Mouse (Mus musculus) NIH3T3 (cell line): ENCODE data around the gene Bid.
A peak's percentile ranks its signal among the peaks of the same experiment; 100 is the strongest.
"Not testable (repeated sequence)": the region's sequence is repeated elsewhere in the genome, so short reads cannot be mapped to it uniquely, and the experiment has no call there.

Experiments
- DNase-seq: peaks from one replicate; pipeline ENCODE4 v3.0.0-alpha.2; 2012; ENCODE audit warnings: low read depth

Bid gene

DNA sequence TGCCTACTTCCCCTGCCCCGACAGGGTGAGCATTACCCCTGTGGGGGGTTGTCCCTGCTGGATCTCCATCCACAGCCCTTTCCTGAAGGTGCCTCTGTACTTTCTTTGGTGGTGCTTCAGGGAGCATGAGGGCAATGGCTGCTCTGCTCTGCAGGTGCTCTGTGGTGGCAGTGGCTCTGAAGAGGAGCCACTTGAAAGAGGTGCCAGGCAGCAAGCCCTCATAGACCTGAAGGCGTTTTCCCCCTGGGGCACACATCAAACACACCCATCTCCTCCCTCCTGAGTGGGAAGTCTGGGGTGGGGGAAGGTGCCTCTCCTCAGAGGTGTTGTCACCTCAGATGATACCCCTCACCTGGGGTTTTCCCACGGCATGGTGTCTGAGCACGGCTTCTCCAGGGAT lies 17.5 kb upstream of the Bid start:
- no peak for DNase-seq

GRCm38 (mm10) chr6:120933670-120934069 lies 17.0 kb upstream of the Bid start:
- no peak for DNase-seq

DNA sequence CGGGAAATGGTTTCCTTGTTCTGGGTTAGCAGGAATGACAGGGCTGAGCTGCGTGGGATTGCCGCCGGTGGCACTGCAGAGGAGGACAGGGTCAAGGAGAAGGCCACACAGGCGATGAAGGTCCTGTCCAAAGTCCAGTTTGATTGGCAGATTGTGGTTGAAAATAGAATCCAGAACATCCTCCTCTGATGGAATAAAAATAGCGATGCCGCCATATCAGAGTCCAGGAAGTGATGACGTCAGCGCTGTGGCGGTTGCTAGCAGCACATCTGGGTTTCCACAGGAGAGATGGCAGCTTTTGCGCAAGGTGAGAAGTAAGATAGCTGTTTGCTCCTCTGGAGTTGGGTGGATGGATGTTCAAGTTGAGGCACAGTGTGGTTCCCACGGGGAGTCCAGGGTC lies 15.9 kb upstream of the Bid start:
- DNase-seq, result no peak

DNA sequence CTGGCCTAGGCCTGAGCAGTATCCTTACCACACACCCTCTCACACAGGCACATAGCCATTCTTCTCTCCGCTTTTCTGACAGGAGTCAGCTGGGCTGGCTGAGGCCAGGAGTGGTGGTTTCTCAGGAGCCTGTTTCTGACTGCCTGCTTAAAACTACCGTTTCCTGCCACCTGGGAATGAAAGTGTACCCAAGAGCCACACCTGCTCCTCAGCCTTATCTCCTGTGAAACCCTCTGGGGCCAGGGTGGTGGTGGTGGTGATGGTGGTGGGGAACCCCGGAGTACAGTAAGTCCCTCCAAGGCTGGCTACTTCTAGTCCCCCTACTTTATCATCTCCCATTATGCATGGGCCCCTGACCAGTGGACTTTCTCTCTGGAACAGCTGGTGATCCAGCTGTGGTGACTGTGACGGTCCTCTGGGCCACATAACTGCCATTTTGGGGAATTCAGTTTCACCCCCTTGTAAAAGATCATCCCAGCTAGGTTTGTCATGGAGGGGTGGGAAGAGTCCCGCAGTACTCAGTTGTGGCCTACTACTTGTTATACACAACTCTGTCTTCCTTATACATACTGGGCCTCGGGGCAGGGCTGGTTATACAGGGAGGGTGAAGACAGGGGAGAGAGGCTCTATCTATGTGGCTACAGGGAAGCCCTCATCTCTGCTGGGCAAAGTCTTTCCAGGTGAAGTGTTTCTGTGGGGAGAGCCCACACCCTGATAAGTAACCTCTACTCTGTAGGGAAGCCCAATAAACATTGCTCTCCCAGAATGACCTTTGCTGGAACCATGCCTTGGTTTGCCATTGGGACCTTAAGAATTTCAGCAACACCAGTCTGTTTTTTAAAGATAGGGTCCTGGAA lies 14.0 kb upstream of the Bid start:
- no peak for DNase-seq

GRCm38 (mm10) chr6:120929421-120929820 lies 12.8 kb upstream of the Bid start:
- no peak for DNase-seq

DNA sequence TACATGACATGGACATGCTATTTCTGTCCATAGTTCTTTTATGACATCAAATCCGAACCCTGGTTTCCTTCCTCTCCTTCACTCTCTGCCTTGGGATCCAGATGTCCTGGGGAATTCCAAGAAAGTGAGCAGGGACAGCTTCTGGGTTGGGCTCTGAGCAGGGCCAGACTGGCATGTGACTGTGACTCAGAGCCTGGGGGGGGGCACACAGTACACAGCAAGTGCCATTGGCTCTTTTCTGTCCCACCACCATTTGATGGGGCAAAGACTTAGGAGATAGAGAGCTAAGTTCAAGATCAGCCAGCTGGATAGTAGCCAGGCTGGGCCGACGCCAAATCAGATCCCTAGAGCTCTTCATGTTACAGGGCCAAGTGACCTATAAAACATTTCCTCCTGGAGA lies 11.1 kb upstream of the Bid start:
- peak; percentile 85 for DNase-seq

GRCm38 (mm10) chr6:120926880-120927279 lies 10.2 kb upstream of the Bid start:
- peak; percentile 29 for DNase-seq

GRCm38 (mm10) chr6:120924791-120925321 lies 8.2 kb upstream of the Bid start:
- DNase-seq, result not testable (repeated sequence)

GRCm38 (mm10) chr6:120917975-120918374 lies 1.3 kb upstream of the Bid start:
- DNase-seq, result no peak

GRCm38 (mm10) chr6:120916972-120917881 lies 574 bp upstream of the Bid start:
- DNase-seq, result peak; percentile 61

DNA sequence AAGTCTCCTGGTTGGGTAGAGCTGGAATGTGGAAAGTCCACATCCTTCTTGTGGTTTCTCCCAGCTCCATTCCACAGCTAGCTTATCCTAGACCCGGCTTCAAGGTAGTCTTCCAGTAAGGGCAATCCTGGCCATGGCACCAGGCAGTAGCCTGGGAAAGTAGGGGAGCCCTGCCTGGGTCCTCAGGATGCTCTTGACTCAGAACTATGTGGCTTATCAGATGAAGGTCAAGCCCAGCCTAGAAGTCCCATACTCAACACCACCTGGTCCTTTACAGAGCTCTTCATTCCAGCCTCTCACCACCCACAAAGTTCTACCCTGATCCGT lies 1.0 kb downstream of the Bid start:
- DNase-seq, result no peak

- DNase-seq, result peak; percentile 53
Observed at GRCm38 (mm10) chr6:120914911-120915648, 1.6 kb downstream of the Bid start.

DNA sequence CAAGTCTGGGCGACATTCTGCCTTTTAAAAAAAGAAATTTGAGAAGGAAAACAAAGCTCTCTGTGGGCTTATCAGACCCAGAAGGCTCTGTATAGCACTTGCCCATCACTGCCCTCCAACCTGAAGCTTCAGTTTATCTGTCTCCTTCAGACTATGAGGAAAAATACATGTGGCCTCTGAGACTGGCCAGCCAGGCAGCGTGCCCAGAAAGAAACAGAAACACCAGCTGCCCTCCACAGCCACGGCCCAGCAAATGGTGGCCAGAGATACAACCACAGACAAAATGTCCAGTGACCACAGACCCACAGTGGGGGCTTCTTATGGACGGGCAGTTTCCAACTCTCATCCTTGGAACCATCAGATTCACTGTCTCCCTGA lies 2.1 kb downstream of the Bid start:
- DNase-seq, result peak; percentile 31

DNA sequence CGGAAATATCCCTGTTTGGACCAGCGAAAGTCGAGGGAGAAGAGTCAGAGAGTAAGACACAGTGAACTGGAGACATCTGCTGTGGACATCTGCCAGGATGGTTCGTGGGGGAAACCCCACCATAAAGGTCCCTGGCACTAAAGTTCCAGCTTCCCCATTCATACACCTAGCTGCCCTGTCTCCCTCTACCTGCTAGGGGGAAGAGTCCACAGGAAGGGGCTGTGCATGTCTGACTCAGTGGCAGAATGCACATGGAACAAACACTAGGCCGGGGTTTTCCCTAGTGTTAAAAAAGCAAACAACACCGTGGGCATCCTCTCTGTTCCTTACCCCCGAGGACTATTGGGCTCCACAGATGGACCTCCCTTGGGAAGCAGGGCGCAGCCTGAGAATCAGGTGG lies 2.9 kb downstream of the Bid start:
- DNase-seq, result no peak

GRCm38 (mm10) chr6:120912931-120913330 lies 3.7 kb downstream of the Bid start:
- peak; percentile 47 for DNase-seq

GRCm38 (mm10) chr6:120911213-120912007 lies 5.2 kb downstream of the Bid start:
- peak; percentile 41 for DNase-seq

DNA sequence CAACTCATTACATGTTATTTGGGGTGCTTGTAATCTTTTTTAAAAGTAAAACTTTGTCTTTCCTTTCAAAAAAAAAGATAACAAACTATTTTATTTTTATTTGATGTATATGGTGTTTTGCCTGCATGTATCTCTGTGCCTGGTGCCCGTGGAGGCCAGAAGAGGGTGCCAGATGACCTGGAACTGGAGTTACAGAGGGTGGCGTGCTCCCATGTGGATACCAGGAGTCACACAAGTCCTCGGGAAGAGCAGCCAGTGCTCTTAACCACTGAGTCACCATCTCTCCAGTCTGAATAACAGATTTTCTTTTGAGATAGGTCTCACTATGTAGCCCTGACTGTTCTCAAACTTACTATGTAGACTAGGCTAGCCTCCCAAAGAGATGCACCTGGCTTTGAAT lies 7.2 kb downstream of the Bid start:
- DNase-seq, result no peak

DNA sequence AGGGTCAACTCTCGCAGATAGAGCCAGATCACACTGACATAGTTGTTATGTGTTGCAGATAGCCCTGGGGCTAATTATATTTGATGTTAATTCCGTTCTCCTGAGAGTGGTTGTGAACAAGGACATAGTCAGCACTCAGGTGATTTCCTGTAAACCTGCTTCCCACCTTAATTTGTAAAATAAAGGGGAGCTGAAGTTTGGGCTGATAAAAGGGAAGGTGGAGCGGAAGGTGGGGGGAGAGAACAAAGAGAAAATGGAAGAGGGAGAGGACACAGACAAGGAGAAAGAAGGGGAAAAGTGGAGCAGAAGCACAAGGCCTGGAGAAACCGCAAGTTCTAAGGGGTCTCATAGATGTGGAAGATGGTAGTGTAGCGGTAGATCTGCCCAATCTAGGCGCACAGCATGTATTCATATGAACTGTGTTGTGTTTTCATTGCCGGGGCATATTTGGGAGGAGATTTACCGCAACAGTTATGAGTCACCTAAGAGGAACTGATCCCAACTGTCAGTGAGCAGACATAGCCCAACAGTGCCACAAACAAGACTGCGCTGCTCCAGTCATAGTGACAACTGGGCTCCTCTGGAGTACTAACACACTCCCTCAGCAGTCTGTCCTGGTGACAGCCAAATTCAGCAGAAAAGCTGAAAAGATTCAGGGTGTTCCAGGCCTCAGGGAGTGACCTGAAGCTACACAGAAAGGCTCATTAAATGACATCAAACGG lies 8.6 kb downstream of the Bid start:
- DNase-seq, result not testable (repeated sequence)

DNA sequence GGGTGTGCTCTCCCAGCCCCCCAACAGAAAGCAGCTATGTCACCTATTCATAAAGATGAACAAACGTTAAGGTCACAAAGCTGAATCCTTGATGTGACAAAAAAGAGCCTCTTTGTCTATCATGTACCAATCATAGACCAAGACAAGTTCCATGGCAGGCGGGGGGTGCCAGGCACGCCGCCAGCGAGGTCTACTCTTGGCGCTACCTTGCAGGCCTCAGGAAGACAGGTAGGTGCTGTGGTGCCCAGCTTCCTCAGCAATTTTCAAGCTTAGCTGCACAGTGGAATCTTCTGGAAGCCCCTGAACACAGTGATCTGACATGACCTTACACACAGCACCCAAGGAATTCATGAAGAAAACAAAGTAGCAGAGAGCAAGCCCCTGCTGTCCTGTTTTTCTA lies 10.1 kb downstream of the Bid start:
- no peak for DNase-seq

DNA sequence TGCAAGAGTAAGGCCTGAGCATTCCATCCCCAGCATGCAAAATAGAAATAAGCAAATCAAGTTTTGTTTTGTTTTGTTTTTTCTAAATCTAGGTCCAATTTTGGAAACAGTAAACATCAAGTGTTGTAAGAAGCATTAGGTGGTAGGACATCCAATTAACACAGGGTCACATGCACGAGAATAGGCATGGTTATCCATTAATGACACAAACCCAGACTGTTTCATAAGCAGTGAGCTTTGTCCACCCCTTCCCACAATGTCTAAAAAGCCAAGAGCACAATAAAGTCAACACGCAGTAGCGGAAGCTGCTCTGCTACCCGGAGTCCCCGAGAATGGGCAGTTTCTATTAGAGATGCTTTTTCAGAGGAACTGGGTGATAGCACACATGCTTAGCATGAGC lies 11.5 kb downstream of the Bid start:
- DNase-seq, result no peak

- no peak for DNase-seq
Observed at GRCm38 (mm10) chr6:120903961-120904360, 12.7 kb downstream of the Bid start.
